Mouse (Mus musculus) CD4-positive, CD25-positive, alpha-beta regulatory T cell, adult 9 weeks (primary cell): ENCODE measurements around the gene Ptpn6. TPM values are rescaled to one million over a fixed set of nuclear protein-coding genes. Genes with fewer than 3 reads are reported as not detected.

Experiments used
- polyA plus RNA-seq: library from polyadenylated mRNA; unstranded; fragments of 100-300 nt; shearing (Covaris generic); gene quantifications from one replicate; pipeline ENCODE4 v1.2.1, GENCODE M21; 2017

Ptpn6 gene
- polyA plus RNA-seq: 357 TPM

DNA sequence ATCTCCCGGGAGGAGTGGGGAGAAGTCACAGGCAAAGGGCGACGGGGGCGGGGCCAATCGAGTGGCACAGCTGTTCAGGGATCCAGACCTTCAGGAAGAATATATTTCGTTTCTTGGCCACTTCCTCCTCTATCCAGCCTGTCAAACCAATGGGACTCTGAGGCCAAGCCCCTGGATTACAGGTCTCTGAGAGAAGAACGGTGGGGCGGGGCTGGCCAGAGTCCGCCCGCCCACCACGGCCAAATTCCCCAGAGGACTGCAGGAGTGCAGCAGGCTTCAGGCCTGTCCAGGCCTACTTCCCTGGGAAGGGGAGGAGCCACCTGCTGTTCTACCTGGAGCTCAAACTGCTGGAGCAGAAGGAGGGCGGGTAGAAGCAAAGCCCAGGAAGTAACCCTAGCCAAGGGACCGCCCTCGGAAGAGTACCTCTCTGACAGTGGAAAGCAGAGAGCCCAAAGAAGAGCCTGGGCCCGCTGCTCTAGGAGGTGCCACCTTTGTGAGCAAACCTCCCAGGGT is at the start of gene Ptpn6:
Ptpn6 (minus strand) TSS at position 204 of the 513 bp plus-strand sequence.

DNA sequence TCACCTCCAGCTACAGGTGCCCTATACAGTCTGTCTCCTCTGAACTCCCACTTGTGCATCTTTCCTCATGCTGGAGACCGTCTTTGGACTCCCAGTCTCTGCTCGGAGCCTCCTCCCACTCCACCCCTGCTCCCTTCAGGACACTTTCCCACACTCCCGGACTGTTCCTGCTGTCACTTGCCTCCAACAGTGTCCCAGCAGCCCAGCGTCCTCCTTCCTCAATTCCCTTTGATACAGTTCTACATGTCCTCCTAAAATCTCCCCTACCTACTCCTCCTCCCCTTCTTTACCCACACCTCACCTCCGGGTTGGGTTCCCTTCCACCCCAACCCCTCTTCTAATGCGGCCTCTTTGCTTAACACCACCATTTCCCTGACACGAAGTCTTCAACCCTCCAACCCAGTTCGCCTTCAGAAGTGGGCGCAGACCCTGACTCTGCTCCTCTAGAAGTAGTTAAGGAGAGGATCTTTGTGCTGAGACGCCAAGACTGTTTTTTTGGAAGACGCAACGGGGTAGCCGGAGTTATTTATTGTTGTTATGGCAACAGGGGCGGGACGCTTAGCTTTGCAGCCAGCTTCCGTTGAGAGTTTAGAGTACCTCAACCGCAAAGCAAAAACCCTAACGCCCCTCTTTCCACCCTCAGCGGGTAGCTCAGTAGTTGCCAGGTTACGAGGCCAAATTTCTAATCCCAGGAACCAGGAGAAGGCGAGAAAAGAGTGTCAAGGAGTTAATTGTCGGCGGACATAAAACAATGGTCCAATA is 40.9 kb upstream of the Ptpn6 start, which contains the start of gene Lrrc23:
Lrrc23 (minus strand) TSS at position 506 of the 762 bp plus-strand sequence.

DNA sequence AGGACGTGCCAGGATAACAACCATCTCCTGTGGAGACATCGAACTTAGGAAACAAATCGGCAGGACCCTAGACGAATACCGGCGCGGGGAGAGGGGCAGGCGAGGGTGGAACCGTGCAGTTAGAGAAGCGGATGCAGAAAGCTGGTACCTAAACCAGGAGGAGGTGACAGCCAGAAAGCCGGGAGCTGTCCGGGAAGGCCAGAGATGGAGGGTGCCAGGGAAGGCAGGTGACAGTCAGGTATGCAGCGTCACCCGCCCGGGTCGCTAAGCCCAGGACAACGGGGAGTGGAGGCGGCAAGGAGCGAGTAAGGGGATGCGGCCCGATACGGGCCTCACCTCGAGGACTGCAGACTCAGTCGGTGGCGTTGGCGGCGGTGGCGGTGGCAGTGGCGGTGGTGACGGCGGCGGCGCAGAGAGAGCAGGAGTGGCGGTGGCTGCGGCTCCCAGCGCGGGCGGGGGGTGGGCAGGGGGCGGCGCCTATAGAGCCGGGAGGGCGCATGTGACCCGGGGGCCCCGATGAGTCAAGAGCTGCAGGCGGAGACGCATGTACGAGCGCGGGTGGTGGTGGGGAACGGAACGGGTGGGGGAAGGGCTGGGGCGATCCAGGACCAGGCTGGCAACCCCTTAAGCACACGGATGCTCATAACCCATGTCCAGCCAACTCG is 30.7 kb upstream of the Ptpn6 start, which contains the start of gene Eno2:
Eno2 (minus strand) TSS at position 573 of the 665 bp plus-strand sequence.

DNA sequence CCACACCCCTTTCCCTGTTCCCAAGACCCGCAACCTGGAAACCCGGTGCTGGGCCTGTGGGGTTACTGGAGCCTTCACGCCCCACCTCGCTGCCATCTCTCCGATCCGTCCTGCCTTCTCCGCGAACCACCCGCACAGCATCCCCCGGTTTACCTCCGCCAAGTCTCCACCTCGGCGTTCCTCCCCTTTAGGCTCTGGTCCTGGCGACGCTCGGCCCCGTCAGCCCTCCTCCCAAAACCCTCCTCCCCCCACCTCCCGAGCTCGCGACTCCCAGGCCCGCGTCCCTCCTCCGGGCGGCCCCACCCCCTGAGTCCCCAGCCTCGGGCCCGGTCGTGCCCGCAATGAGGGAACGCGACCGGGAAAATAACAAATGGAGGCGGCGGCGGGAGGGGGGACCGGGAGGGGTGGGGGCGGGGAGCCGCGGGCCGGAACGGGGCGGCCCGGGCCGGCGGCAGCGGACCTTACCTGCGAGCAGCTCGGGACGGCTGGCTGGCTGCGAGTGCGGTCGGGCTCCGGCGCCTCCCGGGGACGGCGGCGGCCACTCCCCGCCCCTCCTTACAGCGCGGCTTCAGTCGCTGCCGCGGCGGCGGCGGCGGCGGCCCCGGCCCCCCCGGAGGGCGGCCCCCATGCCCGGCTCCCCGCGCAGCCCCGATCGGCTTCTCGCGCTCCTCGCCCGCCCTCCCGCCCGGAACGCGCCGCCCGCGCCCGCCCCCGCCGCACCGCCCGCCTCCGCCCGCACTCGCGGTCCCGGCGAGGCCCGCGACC is 17.5 kb upstream of the Ptpn6 start, which contains the start of the genes Gm45234 and Atn1:
Gm45234 (minus strand) TSS at position 191 of the 765 bp plus-strand sequence.
Atn1 (minus strand) TSS at position 694 of the 765 bp plus-strand sequence.

DNA sequence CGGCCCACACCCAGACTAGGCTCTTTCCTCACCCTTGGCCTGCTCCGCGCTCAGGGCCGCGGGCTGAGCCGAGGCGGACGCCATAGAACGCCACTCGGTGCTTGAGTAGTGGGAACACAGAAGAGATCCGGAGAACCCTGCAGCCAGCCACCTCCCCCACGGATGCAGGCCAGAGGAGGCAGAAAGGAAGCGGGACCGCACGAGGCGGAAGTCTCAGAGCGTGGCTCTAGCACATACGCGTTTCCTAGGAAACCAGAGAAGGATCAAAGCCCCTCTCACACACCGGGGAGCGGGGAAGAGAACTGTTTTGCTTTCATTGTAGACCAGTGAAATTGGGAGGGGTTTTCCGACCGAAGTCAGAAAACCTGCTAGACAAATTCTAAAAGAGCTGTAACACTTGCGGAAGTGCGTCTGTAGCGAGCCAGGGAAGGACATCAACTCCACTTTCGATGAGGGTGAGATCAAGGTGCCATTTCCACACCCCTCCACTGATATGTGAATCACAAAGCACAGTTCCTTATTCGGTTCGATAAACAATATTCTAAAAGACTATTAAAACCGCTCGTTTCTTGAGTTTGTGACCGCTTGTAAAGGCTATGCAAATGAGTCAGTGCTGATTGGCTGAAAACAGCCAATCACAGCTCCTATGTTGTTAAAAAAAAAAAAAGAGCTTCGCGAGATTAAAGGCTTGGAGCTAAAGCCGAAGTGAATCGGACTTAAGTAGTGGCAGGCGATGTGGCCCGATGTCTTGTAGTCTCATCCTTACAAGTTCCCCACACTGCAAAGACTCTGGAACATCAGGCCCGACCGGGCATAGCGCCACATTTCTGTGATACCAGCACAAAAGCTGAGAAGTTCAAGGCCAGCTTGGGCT is 2.6 kb upstream of the Ptpn6 start, which contains the start of gene Grcc10:
Grcc10 (minus strand) TSS at position 487 of the 874 bp plus-strand sequence.

DNA sequence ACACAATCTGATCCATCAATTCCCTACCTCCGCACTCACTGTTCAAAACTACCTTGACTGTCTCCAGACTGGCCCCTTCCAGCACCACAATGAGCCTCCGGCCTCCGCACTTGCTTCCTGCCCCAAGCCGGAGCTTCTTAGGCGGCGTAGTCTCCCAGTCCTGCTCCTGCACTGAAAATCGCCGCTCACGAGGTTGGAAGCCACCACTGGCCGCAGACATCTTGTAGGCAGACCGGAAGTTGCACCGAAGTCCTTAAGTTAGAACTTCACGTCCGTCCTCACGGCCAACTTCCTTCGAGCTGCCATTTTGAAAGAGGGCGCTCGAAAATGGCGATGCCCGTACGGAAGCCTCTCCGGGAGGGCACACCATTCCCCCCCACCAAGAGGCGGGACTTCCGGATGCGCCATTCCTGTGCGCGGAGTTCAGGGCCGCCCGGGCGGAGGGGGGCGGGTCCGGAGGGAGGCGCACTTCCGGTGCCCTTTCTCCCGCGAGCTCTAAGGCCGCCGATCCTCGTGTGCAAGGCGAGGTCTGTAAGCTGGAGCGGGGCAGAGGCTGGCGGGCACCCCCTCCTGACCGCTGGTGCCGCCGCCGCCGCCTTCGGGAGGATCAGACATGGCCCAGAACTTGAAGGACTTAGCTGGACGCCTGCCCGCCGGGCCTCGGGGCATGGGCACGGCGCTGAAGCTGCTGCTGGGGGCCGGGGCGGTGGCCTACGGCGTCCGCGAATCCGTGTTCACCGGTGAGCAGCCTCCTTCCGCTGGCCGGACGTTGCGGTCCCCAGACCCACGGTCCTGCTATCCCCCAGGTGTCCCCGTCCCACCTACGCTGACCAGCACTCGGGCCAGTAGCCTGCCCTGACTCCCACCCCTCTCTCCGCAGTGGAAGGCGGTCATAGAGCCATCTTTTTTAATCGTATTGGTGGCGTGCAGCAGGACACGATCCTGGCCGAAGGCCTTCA is 26.4 kb downstream of the Ptpn6 start, which contains the start of the genes Emg1 and Phb2:
Emg1 (minus strand) TSS at position 355 of the 959 bp plus-strand sequence.
Phb2 (plus strand) TSS at position 513 of the 959 bp plus-strand sequence.

Other genes starting within 250 kb of the Ptpn6 start
- not detected for gene C1rl, start 245.6 kb downstream of the Ptpn6 start, polyA plus RNA-seq
- gene C1ra, start 226.3 kb downstream of the Ptpn6 start, polyA plus RNA-seq: 0.17 TPM
- gene C1s1, start 196.4 kb downstream of the Ptpn6 start, polyA plus RNA-seq: not detected
- not detected for gene C1rb, start 168.4 kb downstream of the Ptpn6 start, polyA plus RNA-seq
- not detected for gene C1s2, start 102.6 kb downstream of the Ptpn6 start, polyA plus RNA-seq
- 77.1 TPM for gene Lpcat3, start 75.7 kb downstream of the Ptpn6 start, polyA plus RNA-seq
- gene Emg1, start 26.5 kb downstream of the Ptpn6 start, polyA plus RNA-seq: 347 TPM
- 140 TPM for gene Phb2, start 26.4 kb downstream of the Ptpn6 start, polyA plus RNA-seq
- gene Grcc10, start 2.7 kb upstream of the Ptpn6 start, polyA plus RNA-seq: 578 TPM
- not detected for gene Gm45234, start 17.3 kb upstream of the Ptpn6 start, polyA plus RNA-seq
- gene Atn1, start 17.8 kb upstream of the Ptpn6 start, polyA plus RNA-seq: 3.1 TPM
- gene Eno2, start 31.0 kb upstream of the Ptpn6 start, polyA plus RNA-seq: 5.0 TPM
- gene Lrrc23, start 41.0 kb upstream of the Ptpn6 start, polyA plus RNA-seq: 2.5 TPM
- gene Spsb2, start 69.9 kb upstream of the Ptpn6 start, polyA plus RNA-seq: 8.1 TPM
- 133 TPM for gene Tpi1, start 75.6 kb upstream of the Ptpn6 start, polyA plus RNA-seq
- 133 TPM for gene Usp5, start 90.8 kb upstream of the Ptpn6 start, polyA plus RNA-seq
- gene Cdca3, start 90.8 kb upstream of the Ptpn6 start, polyA plus RNA-seq: 8.8 TPM
- not detected for gene Gnb3, start 101.6 kb upstream of the Ptpn6 start, polyA plus RNA-seq
- 0.10 TPM for gene P3h3, start 119.0 kb upstream of the Ptpn6 start, polyA plus RNA-seq
- gene Gpr162, start 125.3 kb upstream of the Ptpn6 start, polyA plus RNA-seq: 0.43 TPM
- 308 TPM for gene Cd4, start 149.5 kb upstream of the Ptpn6 start, polyA plus RNA-seq
- 4.4 TPM for gene Lag3, start 173.0 kb upstream of the Ptpn6 start, polyA plus RNA-seq
- 10.0 TPM for gene Ptms, start 181.4 kb upstream of the Ptpn6 start, polyA plus RNA-seq
- gene Mlf2, start 192.7 kb upstream of the Ptpn6 start, polyA plus RNA-seq: 107 TPM
- gene Cops7a, start 226.8 kb upstream of the Ptpn6 start, polyA plus RNA-seq: 116 TPM